ENCODE assay signal across 16 mouse cellular contexts in genomic region chr16:12119463-12119862, GRCm38 (mm10).
"Had no signal": no experiment of that assay in that cellular context is flagged by ENCODE, and none has a peak within 500 bp of the region (broad histone marks: within the 10 kb centered on the region; RNA-seq: fewer than 3 reads in every experiment).

No protein-coding gene starts in this region.

- DNase-seq: liver, postnatal 0 days; lung, adult 2 months; lung, postnatal 14 days; lung, postnatal 36 days; right cerebral cortex, postnatal 25 days; thymus, adult 2 months; thymus, postnatal 25 days; thymus, postnatal 4 days had no signal

- H3K4me3 ChIP-seq: lung, embryonic 15.5 days; megakaryocyte, embryonic 14.5 days; midbrain, embryonic 13.5 days; midbrain, embryonic 15.5 days; neural tube, embryonic 12.5 days; stomach, embryonic 15.5 days had no signal

- H3K27ac ChIP-seq: lung, embryonic 15.5 days; macrophage; midbrain, embryonic 13.5 days; midbrain, embryonic 15.5 days; neural tube, embryonic 12.5 days; stomach, embryonic 15.5 days; stomach, postnatal 0 days had no signal
